Mouse (Mus musculus): ENCODE measurements around the gene Rnf213. TPM values are rescaled to one million over a fixed set of nuclear protein-coding genes. Genes with fewer than 3 reads are reported as not detected.

Gene Rnf213
- polyA plus RNA-seq (2014; fragmentation: Illumina TruSeq; extraction: RNeasy Lipid Tissue Mini Kit (QIAGEN cat#74804); ENCODE audit: low read depth, low replicate concordance), result 25.8 TPM

GRCm38 (mm10) chr11:119392800-119393482 is at the start of gene Rnf213:
TSS of gene Rnf213 (plus strand) at chr11:119393100.

GRCm38 (mm10) chr11:119355443-119356385 is 37.2 kb upstream of the Rnf213 start, which contains the start of the genes Sgsh and Slc26a11:
TSS of gene Sgsh (minus strand) at chr11:119355536.
TSS of gene Slc26a11 (plus strand) at chr11:119355557.

GRCm38 (mm10) chr11:119490861-119491689 is 98.2 kb downstream of the Rnf213 start, which contains the start of gene Endov:
TSS of gene Endov (plus strand) at chr11:119491347.

Other genes with a start within 250 kb of the Rnf213 start
- gene Tbc1d16, start 164.6 kb upstream of the Rnf213 start, polyA plus RNA-seq (2014; fragmentation: Illumina TruSeq; extraction: RNeasy Lipid Tissue Mini Kit (QIAGEN cat#74804); ENCODE audit: low read depth, low replicate concordance), result 40.6 TPM
- gene Ccdc40, start 164.5 kb upstream of the Rnf213 start, polyA plus RNA-seq (2014; fragmentation: Illumina TruSeq; extraction: RNeasy Lipid Tissue Mini Kit (QIAGEN cat#74804); ENCODE audit: low read depth, low replicate concordance), result 0.16 TPM
- 115 TPM for gene Gaa, start 125.2 kb upstream of the Rnf213 start, polyA plus RNA-seq (2014; fragmentation: Illumina TruSeq; extraction: RNeasy Lipid Tissue Mini Kit (QIAGEN cat#74804); ENCODE audit: low read depth, low replicate concordance)
- gene Eif4a3, start 93.0 kb upstream of the Rnf213 start, polyA plus RNA-seq (2014; fragmentation: Illumina TruSeq; extraction: RNeasy Lipid Tissue Mini Kit (QIAGEN cat#74804); ENCODE audit: low read depth, low replicate concordance), result 68.5 TPM
- gene Card14, start 85.3 kb upstream of the Rnf213 start, polyA plus RNA-seq (2014; fragmentation: Illumina TruSeq; extraction: RNeasy Lipid Tissue Mini Kit (QIAGEN cat#74804); ENCODE audit: low read depth, low replicate concordance), result 0.13 TPM
- gene Sgsh, start 37.6 kb upstream of the Rnf213 start, polyA plus RNA-seq (2014; fragmentation: Illumina TruSeq; extraction: RNeasy Lipid Tissue Mini Kit (QIAGEN cat#74804); ENCODE audit: low read depth, low replicate concordance), result 5.1 TPM
- gene Slc26a11, start 37.5 kb upstream of the Rnf213 start, polyA plus RNA-seq (2014; fragmentation: Illumina TruSeq; extraction: RNeasy Lipid Tissue Mini Kit (QIAGEN cat#74804); ENCODE audit: low read depth, low replicate concordance), result 3.6 TPM
- 6.4 TPM for gene Endov, start 98.2 kb downstream of the Rnf213 start, polyA plus RNA-seq (2014; fragmentation: Illumina TruSeq; extraction: RNeasy Lipid Tissue Mini Kit (QIAGEN cat#74804); ENCODE audit: low read depth, low replicate concordance)
- 0.16 TPM for gene Nptx1, start 154.7 kb downstream of the Rnf213 start, polyA plus RNA-seq (2014; fragmentation: Illumina TruSeq; extraction: RNeasy Lipid Tissue Mini Kit (QIAGEN cat#74804); ENCODE audit: low read depth, low replicate concordance)
- gene Rptor, start 209.8 kb downstream of the Rnf213 start, polyA plus RNA-seq (2014; fragmentation: Illumina TruSeq; extraction: RNeasy Lipid Tissue Mini Kit (QIAGEN cat#74804); ENCODE audit: low read depth, low replicate concordance), result 16.1 TPM